Mouse (Mus musculus) heart, adult 18-20 months (tissue): ENCODE measurements around the gene Cfap54. TPM values are rescaled to one million over a fixed set of nuclear protein-coding genes. Genes with fewer than 3 reads are reported as not detected.

Experiments used
- DNase-seq, 2 experiments: peaks; one replicate each; pipeline ENCODE4 v3.0.0; 2021 to 2022; ENCODE audit warnings: mixed read lengths in 1 of 2
- total RNA-seq, 2 experiments: library from RNA; stranded (reverse); gene quantifications; 2 replicates each; pipeline ENCODE4 v1.2.3; 2021

Cfap54 gene
- total RNA-seq, 2 experiments from 2014 or later, result 0.57 to 1.5 TPM

GRCm38 (mm10) chr10:92730339-92730738 is 351.1 kb downstream of the Cfap54 start:
- DNase-seq, result no peak

DNA sequence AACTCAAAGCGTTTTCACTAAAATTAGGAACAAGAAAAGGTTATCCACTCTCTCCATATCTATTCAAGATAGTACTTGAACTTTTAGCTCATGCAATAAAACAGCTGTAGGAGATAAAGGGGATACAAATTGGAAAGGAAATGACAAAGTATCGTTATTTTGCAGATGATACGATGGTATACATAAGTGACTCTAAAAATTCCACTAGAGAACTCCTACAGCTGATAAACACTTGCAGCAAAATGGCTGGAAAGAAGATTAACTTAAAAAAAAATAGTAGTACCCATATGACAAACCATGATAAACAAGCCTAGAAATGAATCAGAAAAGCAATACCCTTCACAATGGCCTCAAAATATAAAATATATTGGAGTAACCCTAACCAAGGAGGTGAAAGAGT is 352.7 kb downstream of the Cfap54 start:
- no peak for DNase-seq

Other genes with a start within 250 kb of the Cfap54 start
- gene Cdk17, start 79.3 kb upstream of the Cfap54 start, total RNA-seq, result 10 to 100 TPM; 13.1 to 13.5 TPM
- 10 to 100 TPM; 27.9 to 29.5 TPM for gene Elk3, start 229.5 kb upstream of the Cfap54 start, total RNA-seq